Mouse (Mus musculus) MEL (cell line): ENCODE results near the gene Ddx51. TPM values are rescaled to one million over a fixed set of nuclear protein-coding genes. Genes with fewer than 3 reads are reported as not detected.
A peak's percentile ranks its signal among the peaks of the same experiment; 100 is the strongest.

ENCODE experiments used
- DNase-seq: peaks from one replicate; pipeline ENCODE4 v3.0.0; 2011; ENCODE audit warnings: low read depth, low spot score
- H3K27ac ChIP-seq: 2 replicates; pipeline ENCODE4 v1.5.1; 2012; ENCODE audit warnings: low read depth, mild to moderate bottlenecking, control low read depth, low read length, moderate library complexity; ENCODE audit not compliant: control insufficient read depth
- H3K27me3 ChIP-seq, 2 experiments: fragments of 150-350 bp in 1 of 2; sonication (generic) in 1 of 2; 2 replicates each; pipeline ENCODE4 v1.6.1; 2012; ENCODE audit warnings: low read length in 2 of 2, mild to moderate bottlenecking in 2 of 2, improper control_type of control experiment in 1 of 2, moderate library complexity in 1 of 2; ENCODE audit not compliant: insufficient read depth in 2 of 2, control insufficient read depth in 1 of 2
- H3K36me3 ChIP-seq, 2 experiments: 2 replicates each; pipeline ENCODE4 v1.6.1; 2012 to 2014; ENCODE audit warnings: low read length in 2 of 2, improper control_type of control experiment in 1 of 2, inconsistent platforms in 1 of 2, mild to moderate bottlenecking in 1 of 2; ENCODE audit not compliant: insufficient read depth in 2 of 2, control insufficient read depth in 1 of 2
- H3K4me1 ChIP-seq, 2 experiments: fragments of 150-350 bp in 1 of 2; sonication (generic) in 1 of 2; 2 replicates each; pipeline ENCODE4 v1.6.1; 2012; ENCODE audit warnings: low read length in 2 of 2, improper control_type of control experiment in 1 of 2, mild to moderate bottlenecking in 1 of 2; ENCODE audit not compliant: insufficient read depth in 2 of 2, control insufficient read depth in 1 of 2
- H3K4me3 ChIP-seq, 2 experiments: fragments of 150-350 bp in 1 of 2; sonication (generic) in 1 of 2; 2 replicates each; pipeline ENCODE4 v1.5.1; 2012; ENCODE audit warnings: low read depth in 2 of 2, low read length in 2 of 2, mild to moderate bottlenecking in 2 of 2, moderate library complexity in 2 of 2, control low read depth in 1 of 2, improper control_type of control experiment in 1 of 2; ENCODE audit not compliant: control insufficient read depth in 1 of 2, insufficient read depth in 1 of 2
- H3K79me2 ChIP-seq: 2 replicates; pipeline ENCODE4 v1.6.1; 2012; ENCODE audit warnings: mild to moderate bottlenecking, low read length, moderate library complexity; ENCODE audit not compliant: control insufficient read depth, poor library complexity, insufficient read depth
- H3K9ac ChIP-seq: 2 replicates; pipeline ENCODE4 v1.6.1; 2012; ENCODE audit warnings: low read depth, mild to moderate bottlenecking, control low read depth, low read length, moderate library complexity; ENCODE audit not compliant: control insufficient read depth, poor library complexity, severe bottlenecking
- H3K9me3 ChIP-seq: fragments of 150-350 bp; sonication (generic); replicated peaks from 2 replicates; pipeline ENCODE4 v1.6.1; 2012; ENCODE audit warnings: mild to moderate bottlenecking, low read length, improper control_type of control experiment, moderate library complexity; ENCODE audit not compliant: insufficient read depth
- CTCF ChIP-seq, 3 experiments: IDR thresholded peaks in 2 of 3; conservative IDR thresholded peaks in 1 of 3; 2 replicates each; pipeline ENCODE4 v1.5.1; 2011 to 2012; ENCODE audit warnings: low read length in 3 of 3, low read depth in 2 of 3, mild to moderate bottlenecking in 2 of 3, improper control_type of control experiment in 1 of 3, inconsistent platforms in 1 of 3, mixed read lengths in 1 of 3, moderate library complexity in 1 of 3; ENCODE audit not compliant: control insufficient read depth in 1 of 3, insufficient read depth in 1 of 3, poor library complexity in 1 of 3, severe bottlenecking in 1 of 3
- ELF1 ChIP-seq: IDR thresholded peaks from 2 replicates; pipeline ENCODE4 v1.6.1; 2014; ENCODE audit warnings: low read depth, mild to moderate bottlenecking, inconsistent platforms, low read length, improper control_type of control experiment, moderate library complexity
- EP300 ChIP-seq, 2 experiments: IDR thresholded peaks; 2 replicates each; pipeline ENCODE4 v1.6.1; 2011; ENCODE audit warnings: improper control_type of control experiment in 2 of 2, low read length in 2 of 2, low read depth in 1 of 2, mild to moderate bottlenecking in 1 of 2
- ETS1 ChIP-seq: IDR thresholded peaks from 2 replicates; pipeline ENCODE4 v1.6.1; 2012; ENCODE audit warnings: low read depth, mild to moderate bottlenecking, inconsistent platforms, low read length, improper control_type of control experiment, moderate library complexity
- GATA1 ChIP-seq: IDR thresholded peaks from 2 replicates; pipeline ENCODE4 v1.6.1; 2011; ENCODE audit warnings: low read depth, low read length, improper control_type of control experiment
- JUND ChIP-seq: IDR thresholded peaks from 2 replicates; pipeline ENCODE4 v1.6.1; 2011; ENCODE audit warnings: low read depth, mild to moderate bottlenecking, improper control_type of control experiment, low read length
- KAT2A ChIP-seq: conservative IDR thresholded peaks from 2 replicates; pipeline ENCODE4 v1.6.1; 2012; ENCODE audit warnings: low read depth, low read length, improper control_type of control experiment, inconsistent platforms
- MAZ ChIP-seq: IDR thresholded peaks from 2 replicates; pipeline ENCODE4 v1.6.1; 2012; ENCODE audit warnings: low read depth, mild to moderate bottlenecking, inconsistent platforms, low read length, improper control_type of control experiment
- MEF2A ChIP-seq: IDR thresholded peaks from 2 replicates; pipeline ENCODE4 v1.6.1; 2014; ENCODE audit warnings: low read depth, mild to moderate bottlenecking, inconsistent platforms, low read length, improper control_type of control experiment; ENCODE audit not compliant: poor library complexity, insufficient replicate concordance, severe bottlenecking; ENCODE audit errors: extremely low read depth
- MYC ChIP-seq: IDR thresholded peaks from 2 replicates; pipeline ENCODE4 v1.6.1; 2011; ENCODE audit warnings: low read depth, mild to moderate bottlenecking, low read length, improper control_type of control experiment, moderate library complexity
- NRF1 ChIP-seq: IDR thresholded peaks from 2 replicates; pipeline ENCODE4 v1.6.1; 2014; ENCODE audit warnings: low read depth, mild to moderate bottlenecking, inconsistent platforms, low read length, improper control_type of control experiment, moderate library complexity; ENCODE audit not compliant: poor library complexity, insufficient read depth, severe bottlenecking
- POLR2AphosphoS5 ChIP-seq: IDR thresholded peaks from 2 replicates; pipeline ENCODE4 v1.6.1; 2012; ENCODE audit warnings: low read depth, borderline replicate concordance, mild to moderate bottlenecking, inconsistent platforms, low read length, moderate library complexity, mixed read lengths
- RCOR1 ChIP-seq: IDR thresholded peaks from 2 replicates; pipeline ENCODE4 v1.6.1; 2012; ENCODE audit warnings: low read depth, mild to moderate bottlenecking, inconsistent platforms, low read length, improper control_type of control experiment
- SMC3 ChIP-seq: IDR thresholded peaks from 2 replicates; pipeline ENCODE4 v1.6.1; 2011; ENCODE audit warnings: low read depth, low read length, improper control_type of control experiment
- TAL1 ChIP-seq: IDR thresholded peaks from 2 replicates; pipeline ENCODE4 v1.6.1; 2012; ENCODE audit warnings: mild to moderate bottlenecking, inconsistent platforms, low read length, moderate library complexity, mixed read lengths
- TBP ChIP-seq: IDR thresholded peaks from 2 replicates; pipeline ENCODE4 v1.8.0; 2011; ENCODE audit warnings: low read depth, low read length, improper control_type of control experiment
- TCF12 ChIP-seq: IDR thresholded peaks from 2 replicates; pipeline ENCODE4 v1.6.1; 2014; ENCODE audit warnings: low read depth, mild to moderate bottlenecking, inconsistent platforms, low read length, improper control_type of control experiment, moderate library complexity
- UBTF ChIP-seq: IDR thresholded peaks from 2 replicates; pipeline ENCODE4 v1.6.1; 2012; ENCODE audit warnings: low read depth, mild to moderate bottlenecking, inconsistent platforms, low read length, improper control_type of control experiment, moderate library complexity, borderline replicate concordance; ENCODE audit not compliant: insufficient read depth
- USF1 ChIP-seq: IDR thresholded peaks from 2 replicates; pipeline ENCODE4 v1.6.1; 2014; ENCODE audit warnings: low read depth, mild to moderate bottlenecking, inconsistent platforms, low read length, improper control_type of control experiment, moderate library complexity
- ZC3H11A ChIP-seq: IDR thresholded peaks from 2 replicates; pipeline ENCODE4 v1.6.1; 2012; ENCODE audit warnings: low read depth, mild to moderate bottlenecking, inconsistent platforms, low read length, improper control_type of control experiment
- ZMIZ1 ChIP-seq: IDR thresholded peaks from 2 replicates; pipeline ENCODE4 v1.6.1; 2012; ENCODE audit warnings: low read depth, mild to moderate bottlenecking, inconsistent platforms, low read length, improper control_type of control experiment, moderate library complexity
- polyA plus RNA-seq, 2 experiments: library from polyadenylated mRNA; stranded (reverse) in 1 of 2; unstranded in 1 of 2; fragments of >175 nt in 1 of 2; fragments of >200 nt in 1 of 2; gene quantifications; 2 replicates each; pipeline versions ENCODE4 v1.2.1 to v1.2.4; 2012; ENCODE audit warnings: low replicate concordance in 2 of 2, low read depth in 1 of 2; ENCODE audit not compliant: insufficient read length in 2 of 2, insufficient read depth in 1 of 2, missing spikeins in 1 of 2
- total RNA-seq: library from RNA; depleted of rRNA; stranded (reverse); fragments of 300-350 nt; gene quantifications from 2 replicates; pipeline ENCODE4 v1.2.3, GENCODE M21; 2012

Ddx51 gene
- total and polyA plus RNA-seq, 3 experiments = 16.3 to 285 (median 52.9) TPM

GRCm38 (mm10) chr5:110608336-110608735, 44.9 kb upstream of the Ddx51 start:
- peaks cover 5 to 38% of the 10 kb centered on the region in 2 experiments for H3K4me1 ChIP-seq
- no peak for TF ChIP-seq MEF2A
- no peak for TF ChIP-seq TAL1
- TF ChIP-seq MAZ = peak; percentile 58; the same call in 1 of the 2 replicates
- 0 out of 4 replicates have a peak, but pooled peaks of 1 of the 2 experiments have one; percentile 10 for TF ChIP-seq EP300 (IDR thresholded peaks at IDR 0.05; ENCODE audit: low read depth in 1 of 2, low read length in 2 of 2)
- TF ChIP-seq USF1 = 0 out of 2 replicates have a peak, but pooled peaks have one; percentile 19
- H3K36me3 ChIP-seq = peaks cover 0 to 20% of the 10 kb centered on the region in 2 experiments; a peak in 2 of 4 replicates
- no peak overlapping the region for H3K4me3 ChIP-seq
- H3K9ac ChIP-seq = no peak overlapping the region
- H3K79me2 ChIP-seq = no peaks in the 10 kb centered on the region
- H3K27ac ChIP-seq = no peak overlapping the region
- no peaks in the 10 kb centered on the region for H3K27me3 ChIP-seq
- no peaks in the 10 kb centered on the region for H3K9me3 ChIP-seq
- DNase-seq = peak; percentile 76

GRCm38 (mm10) chr5:110608941-110609340, 44.3 kb upstream of the Ddx51 start:
- H3K9ac ChIP-seq = no peak overlapping the region
- peaks cover 0 to 20% of the 10 kb centered on the region in 2 experiments; a peak in 2 of 4 replicates for H3K36me3 ChIP-seq
- TF ChIP-seq EP300 (IDR thresholded peaks at IDR 0.05; ENCODE audit: low read depth in 1 of 2, low read length in 2 of 2) (no peak), MYC (no peak), ZMIZ1 (no peak), ELF1 (no peak), UBTF (no peak), ZC3H11A (no peak), USF1 (no peak)
- H3K4me3 ChIP-seq = no peak overlapping the region
- no peaks in the 10 kb centered on the region for H3K9me3 ChIP-seq
- H3K4me1 ChIP-seq = peaks cover 5 to 38% of the 10 kb centered on the region in 2 experiments
- H3K79me2 ChIP-seq = no peaks in the 10 kb centered on the region
- no peak for DNase-seq
- no peak overlapping the region for H3K27ac ChIP-seq
- no peaks in the 10 kb centered on the region for H3K27me3 ChIP-seq

DNA sequence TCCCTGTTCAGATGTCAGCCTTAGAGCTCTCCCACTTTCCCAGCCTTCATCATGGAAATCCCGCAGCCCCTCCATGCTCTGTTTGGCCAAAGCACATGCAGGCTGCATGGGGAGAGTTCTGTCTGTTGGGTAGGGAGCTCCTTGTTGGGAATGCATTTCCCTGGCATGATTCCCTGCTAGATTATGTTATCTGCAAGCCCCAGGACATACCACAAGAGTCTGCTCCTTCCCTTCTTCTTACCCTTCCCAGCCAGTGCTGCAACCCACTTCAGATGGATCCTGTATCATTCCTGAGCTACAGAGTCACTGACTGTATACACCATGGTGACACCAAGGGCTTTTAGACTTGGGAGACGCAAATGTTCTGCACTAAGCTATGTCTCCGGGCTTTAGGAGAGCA, 43.8 kb upstream of the Ddx51 start:
- Histone ChIP-seq H3K4me1 (peaks cover 5 to 38% of the 10 kb centered on the region in 2 experiments), H3K27ac (peak overlapping the region; percentile 9), H3K36me3 (peaks cover 0 to 20% of the 10 kb centered on the region in 2 experiments; a peak in 2 of 4 replicates), H3K4me3 (no peak overlapping the region), H3K9ac (no peak overlapping the region), H3K27me3 (no peaks in the 10 kb centered on the region), H3K9me3 (no peaks in the 10 kb centered on the region), H3K79me2 (no peaks in the 10 kb centered on the region)
- peak; percentile 79 for TF ChIP-seq TCF12
- peak; percentile 57; the same call in 1 of the 2 replicates for TF ChIP-seq RCOR1
- no peak for TF ChIP-seq JUND
- TF ChIP-seq EP300 (IDR thresholded peaks at IDR 0.05; ENCODE audit: low read depth in 1 of 2, low read length in 2 of 2) = peak; percentile 62 to 65; a peak in 3 of 4 replicates
- peak; percentile 61 for TF ChIP-seq TAL1
- no peak for TF ChIP-seq NRF1
- TF ChIP-seq POLR2AphosphoS5 = no peak
- TF ChIP-seq ZMIZ1 = no peak
- no peak for TF ChIP-seq SMC3
- TF ChIP-seq CTCF (IDR thresholded peaks at IDR 0.05 in 2 of 3, conservative IDR thresholded peaks at IDR 0.05 in 1 of 3; ENCODE audit: control insufficient read depth in 1 of 3, insufficient read depth in 1 of 3, low read depth in 2 of 3, low read length in 3 of 3, poor library complexity in 1 of 3, severe bottlenecking in 1 of 3) = no peak
- no peak for TF ChIP-seq TBP
- TF ChIP-seq ELF1 = no peak
- TF ChIP-seq KAT2A = no peak
- TF ChIP-seq ETS1 = no peak; the same call in 1 of the 2 replicates
- no peak for TF ChIP-seq UBTF
- TF ChIP-seq GATA1 = peak; percentile 67
- DNase-seq = peak; percentile 42
